Mouse (Mus musculus) cortical plate, adult 2 months (tissue): ENCODE measurements at regions not wholly inside any gene's neighbourhood (a gene's known extent, or its start where the extent isn't known, plus 50 kb on each side); places are given as distances from the start of the nearest gene placed in this dataset.

Source experiments
- CTCF ChIP-seq: fragments of 200-500 bp; IDR thresholded peaks from 2 replicates; pipeline ENCODE4 v1.5.1; 2011; ENCODE audit warnings: mild to moderate bottlenecking, control low read depth, low read length; ENCODE audit not compliant: insufficient read depth; ENCODE audit errors: extremely low read depth
- POLR2A ChIP-seq: fragments of 200-500 bp; IDR thresholded peaks from 2 replicates; pipeline ENCODE4 v1.6.1; 2011; ENCODE audit warnings: mild to moderate bottlenecking, low read length, control low read depth; ENCODE audit not compliant: insufficient read depth; ENCODE audit errors: extremely low read depth

GRCm38 (mm10) chr15:37159956-37160355 lies 152.4 kb upstream of the Zfp706 start:
- TF ChIP-seq POLR2A (no peak), CTCF (no peak)
